Mouse (Mus musculus) cerebellum, adult 9-10 months (tissue): ENCODE data around the gene Eif2b3.

Source experiments
- DNase-seq: peaks from one replicate; pipeline ENCODE4 v3.0.0; 2022

Eif2b3 gene

DNA sequence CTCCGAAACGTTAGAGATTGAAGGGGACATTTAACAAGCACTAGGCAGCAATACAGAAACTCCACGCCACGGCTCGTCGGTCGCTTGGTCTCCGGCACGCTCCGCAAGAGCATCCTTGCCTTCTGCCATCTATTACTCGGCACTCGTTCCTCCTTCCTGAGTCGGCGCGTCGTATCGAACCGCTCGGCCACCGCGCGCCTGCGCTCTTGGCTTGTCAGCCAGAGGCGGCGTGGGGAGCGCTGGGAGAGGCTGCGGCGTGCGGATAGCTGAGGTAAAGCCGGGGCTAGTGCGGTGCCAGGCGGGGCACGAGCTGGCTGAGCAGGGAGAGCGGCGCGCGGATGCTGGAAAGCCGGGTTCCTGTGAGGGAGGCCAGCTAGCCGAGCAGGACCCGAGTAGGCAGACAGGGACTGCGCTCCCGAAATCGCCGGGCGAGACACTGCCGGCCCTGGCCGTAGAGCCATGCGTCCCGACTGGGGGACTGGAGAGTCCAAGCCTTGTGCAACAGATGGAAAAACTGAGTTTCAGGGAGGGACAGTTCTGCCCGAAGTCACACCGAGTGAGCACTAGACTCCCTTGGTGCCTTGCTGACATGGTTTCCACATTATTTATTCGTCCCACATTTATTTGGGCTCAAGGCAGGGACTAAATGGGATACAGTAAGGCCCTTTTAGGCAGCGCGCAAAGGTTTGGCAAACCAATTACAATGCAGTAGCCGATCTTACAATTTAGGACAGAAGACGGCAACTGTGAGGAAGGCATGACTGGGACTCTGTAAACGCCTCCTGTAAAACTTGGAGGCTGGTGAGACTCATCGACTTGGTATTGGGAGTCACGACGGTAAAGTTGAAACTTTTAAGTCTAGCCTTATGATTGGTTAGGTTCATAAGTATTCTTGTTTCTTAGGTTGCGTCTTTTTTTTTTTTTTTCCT is at the start of gene Eif2b3:
Gene Eif2b3 (plus strand): TSS at position 197 of the 929 bp plus-strand sequence.
- DNase-seq, result peak; percentile 91

DNA sequence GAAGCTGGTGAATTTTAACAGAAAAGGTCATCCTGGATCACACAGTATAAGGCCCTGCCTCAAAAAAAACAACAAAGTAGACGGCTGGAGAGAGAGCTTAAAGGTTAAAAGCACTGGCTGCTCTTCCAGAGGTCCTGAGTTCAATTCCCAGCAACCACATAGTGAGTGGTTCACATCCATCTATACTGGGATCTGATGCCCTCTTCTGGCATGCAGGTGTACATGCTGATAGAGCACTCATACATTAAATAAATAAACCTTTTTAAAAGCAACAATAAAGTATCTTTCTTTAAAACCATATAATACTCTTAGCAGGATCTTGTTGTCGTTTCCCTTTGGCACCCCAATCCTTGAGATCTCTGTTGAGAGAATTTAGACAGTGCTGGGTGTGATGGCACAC is 42.7 kb upstream of the Eif2b3 start:
- DNase-seq, result no peak

DNA sequence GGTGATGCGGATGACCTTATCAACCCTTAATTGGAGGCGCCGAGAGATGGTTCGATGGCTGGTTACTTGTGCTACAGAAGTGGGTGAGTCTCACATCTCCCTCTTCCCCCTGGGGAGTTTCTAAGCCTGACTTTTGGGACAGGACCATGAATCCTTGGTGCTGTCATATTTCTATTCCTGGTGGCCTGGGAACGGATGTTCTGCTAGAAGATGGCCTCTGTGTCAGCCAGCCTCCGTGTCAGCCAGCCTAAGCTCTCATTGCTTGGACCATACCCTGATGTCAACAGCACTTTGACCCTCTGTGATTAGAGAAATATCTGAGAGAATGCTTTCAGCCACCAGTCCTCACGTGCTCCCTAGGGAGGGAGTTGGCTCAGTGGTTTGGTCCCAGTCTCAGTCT is 33.5 kb upstream of the Eif2b3 start:
- DNase-seq, result no peak

DNA sequence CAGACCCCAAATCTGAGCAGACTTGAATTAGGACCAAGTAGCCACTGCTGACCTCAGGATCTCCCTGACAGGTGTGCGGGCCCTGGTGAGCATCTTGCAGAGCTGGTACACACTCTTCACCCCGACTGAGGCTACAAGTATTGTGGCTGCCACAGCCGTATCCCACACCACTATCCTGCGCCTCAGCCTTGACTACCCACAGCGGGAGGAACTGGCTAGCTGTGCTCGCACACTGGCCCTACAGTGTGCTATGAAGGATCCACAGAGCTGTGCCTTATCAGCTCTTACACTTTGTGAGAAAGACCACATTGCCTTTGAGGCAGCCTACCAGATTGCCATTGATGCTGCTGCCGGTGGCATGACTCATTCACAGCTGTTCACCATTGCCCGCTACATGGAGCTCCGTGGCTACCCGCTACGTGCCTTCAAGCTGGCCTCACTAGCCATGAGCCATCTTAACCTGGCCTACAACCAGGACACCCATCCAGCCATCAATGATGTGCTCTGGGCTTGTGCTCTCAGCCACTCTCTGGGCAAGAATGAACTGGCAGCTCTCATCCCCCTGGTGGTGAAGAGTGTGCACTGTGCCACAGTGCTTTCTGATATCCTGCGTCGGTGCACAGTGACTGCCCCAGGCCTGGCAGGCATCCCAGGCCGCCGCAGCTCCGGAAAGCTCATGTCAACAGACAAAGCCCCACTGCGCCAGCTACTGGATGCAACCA is 32.6 kb upstream of the Eif2b3 start:
- peak; percentile 87 for DNase-seq

DNA sequence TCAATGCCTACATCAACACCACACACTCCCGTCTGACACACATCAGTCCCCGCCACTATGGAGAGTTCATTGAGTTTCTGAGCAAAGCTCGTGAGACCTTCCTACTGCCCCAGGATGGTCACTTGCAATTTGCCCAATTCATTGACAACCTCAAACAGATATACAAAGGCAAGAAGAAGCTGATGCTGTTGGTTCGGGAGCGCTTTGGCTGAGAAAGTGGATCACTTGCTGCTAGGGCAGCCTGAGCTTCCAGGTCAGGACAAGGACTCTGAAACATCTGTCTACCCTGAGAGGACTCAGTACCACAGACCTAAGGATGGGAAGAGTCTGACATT is 32.1 kb upstream of the Eif2b3 start:
- DNase-seq, result no peak

DNA sequence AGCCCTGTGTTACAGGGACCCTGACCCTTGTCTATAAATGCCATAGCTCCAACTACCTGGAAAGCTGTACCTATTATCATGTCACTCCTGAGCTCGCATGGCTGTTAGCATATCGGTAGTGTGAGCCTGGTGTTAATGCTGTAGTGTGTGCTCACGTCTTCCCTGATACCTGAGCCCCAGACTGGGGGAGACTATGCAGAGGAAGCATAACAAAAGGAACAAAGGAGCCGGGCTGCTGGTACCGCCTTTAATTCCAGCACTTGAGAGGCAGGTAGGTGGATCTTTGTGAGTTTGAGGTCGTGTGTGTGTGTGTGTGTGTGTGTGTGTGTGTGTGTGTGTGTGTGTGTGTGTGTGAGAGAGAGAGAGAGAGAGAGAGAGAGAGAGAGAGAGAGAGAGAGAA is 29.5 kb upstream of the Eif2b3 start:
- no peak for DNase-seq

DNA sequence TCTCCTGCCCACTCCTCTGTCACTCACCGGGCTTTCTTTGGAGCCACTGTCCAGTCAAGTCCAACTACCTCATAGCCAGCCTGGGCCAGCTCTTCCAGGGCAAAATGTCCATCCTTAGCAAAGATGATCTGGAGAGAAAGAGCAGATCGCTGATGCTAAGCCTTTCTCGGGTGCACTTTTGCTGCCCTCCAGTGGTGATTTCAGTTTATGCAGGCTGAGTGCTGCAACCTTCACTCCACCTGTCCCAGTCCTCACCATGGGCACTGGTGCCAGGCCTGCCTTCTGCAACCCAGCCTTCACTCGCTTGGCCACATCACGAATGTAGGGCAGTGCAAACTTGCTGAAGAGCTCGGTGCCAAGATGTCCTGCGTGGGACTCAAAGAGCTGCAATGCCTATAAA is 27.8 kb upstream of the Eif2b3 start:
- DNase-seq, result peak; percentile 93

DNA sequence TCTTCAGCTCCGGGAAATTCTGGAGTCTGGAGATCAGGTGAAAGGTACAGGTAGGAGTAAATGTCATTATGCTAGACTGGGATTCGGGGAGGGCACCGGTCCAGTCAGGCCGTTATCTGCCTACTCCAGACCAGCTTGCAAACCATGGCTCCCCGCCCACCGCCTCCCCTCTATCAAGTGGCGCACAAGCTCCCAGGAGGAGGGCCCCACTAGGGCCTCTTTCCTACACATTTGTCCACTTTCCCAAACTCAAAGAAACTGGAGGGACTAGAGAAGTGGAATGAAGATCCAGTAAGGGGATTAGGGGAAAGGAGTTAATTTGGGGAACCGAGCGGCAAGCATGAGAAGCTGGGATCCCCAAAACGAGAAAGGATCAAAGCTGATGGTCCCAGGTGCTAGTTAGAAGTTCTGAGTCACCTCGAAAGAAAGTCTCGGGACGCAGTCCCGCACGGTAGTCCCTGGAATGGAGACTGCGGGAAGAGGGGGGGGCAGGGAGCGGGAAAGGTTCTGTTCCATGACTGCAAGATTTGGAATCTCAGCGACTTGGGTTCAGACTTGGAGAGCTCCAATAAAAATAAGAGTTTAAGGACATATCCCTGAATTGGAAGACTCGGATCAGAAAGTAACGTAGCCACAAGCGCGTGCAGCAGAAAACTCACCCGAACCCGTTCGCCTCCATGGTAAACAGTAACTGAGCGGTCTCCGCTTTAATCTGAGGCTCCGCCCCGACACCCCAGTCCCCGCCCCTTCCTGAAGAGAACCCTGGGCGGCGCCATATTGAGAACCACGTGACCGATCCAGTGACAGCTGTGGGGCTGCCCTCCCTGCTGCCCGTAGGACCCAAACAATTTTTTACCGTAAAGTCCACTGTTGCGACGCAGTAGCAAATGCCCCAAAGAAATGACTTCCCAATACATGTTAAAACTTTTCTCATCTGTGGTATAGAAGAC is 25.3 kb upstream of the Eif2b3 start, which contains the start of gene Urod:
Gene Urod (minus strand): TSS at position 742 of the 950 bp plus-strand sequence.
- DNase-seq, result peak; percentile 97

DNA sequence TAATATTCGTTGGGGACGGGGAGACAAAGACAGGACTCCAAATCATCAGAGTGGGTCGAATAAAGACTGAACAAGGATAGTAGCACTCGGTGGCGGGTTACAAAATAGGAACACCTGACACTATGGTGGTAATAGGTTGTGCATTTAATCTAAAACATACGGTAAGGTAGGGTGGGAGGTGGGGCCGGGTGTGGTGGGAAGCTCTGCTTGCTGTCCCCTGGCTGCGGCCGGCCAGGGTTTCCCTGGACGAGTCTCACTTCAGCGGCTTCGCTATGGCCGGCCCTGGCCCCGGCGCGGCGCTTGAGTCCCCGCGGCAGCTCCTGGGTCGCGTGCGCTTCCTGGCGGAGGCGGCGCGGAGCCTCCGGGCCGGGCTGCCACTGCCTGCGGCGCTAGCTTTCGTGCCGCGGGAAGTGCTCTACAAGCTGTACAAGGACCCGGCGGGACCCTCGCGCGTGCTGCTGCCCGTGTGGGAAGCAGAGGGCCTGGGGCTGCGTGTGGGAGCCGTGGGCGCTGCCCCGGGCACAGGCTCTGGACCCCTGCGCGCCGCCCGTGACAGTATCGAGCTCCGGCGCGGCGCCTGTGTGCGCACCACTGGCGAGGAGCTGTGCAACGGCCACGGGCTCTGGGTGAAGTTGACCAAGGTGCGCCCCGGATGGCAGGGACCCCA is 23.9 kb upstream of the Eif2b3 start, which contains the start of gene Hectd3:
Gene Hectd3 (plus strand): TSS at position 187 of the 667 bp plus-strand sequence.
- peak; percentile 75 for DNase-seq

DNA sequence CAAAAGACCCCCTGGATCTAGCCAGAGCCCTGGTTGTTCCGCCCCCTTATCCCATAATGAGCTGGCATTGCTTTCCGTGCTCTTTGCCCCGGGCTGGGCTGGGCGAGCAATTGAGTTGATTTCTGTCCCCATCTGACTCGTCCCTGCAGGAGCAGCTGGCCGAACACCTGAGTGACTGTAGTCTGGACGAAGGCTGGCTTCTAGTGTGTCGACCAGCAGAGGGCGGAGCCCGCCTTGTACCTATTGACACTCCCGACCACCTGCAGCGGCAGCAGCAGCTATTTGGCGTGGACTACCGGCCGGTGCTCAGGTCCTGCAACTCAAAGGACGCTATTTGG is 23.4 kb upstream of the Eif2b3 start:
- peak; percentile 76 for DNase-seq

DNA sequence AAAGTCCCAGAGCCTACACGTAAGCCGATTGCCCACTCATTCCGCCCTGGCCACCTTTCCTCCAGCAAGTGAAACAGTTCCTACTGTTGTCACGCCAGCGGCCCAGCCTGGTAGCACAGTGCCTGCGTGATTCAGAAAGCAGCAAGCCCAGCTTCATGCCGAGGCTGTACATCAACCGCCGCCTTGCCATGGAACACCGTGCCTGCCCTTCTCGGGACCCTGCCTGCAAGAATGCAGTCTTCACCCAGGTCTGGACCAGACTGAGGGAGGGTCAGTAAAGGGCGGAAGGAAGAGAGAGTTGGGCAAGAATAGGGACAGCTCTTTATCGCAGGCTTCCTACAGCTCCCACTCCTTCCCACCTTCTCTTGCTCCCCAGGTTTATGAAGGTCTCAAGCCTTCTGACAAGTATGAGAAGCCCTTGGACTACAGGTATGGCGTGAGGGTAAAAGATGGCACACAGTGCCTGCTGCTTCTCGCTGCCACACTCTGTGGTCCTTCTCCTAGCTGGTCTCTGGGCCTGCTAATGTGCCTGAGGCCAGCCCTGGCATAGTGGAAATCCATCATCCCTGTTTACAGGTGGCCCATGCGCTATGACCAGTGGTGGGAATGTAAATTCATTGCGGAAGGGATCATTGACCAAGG is 19.6 kb upstream of the Eif2b3 start:
- DNase-seq, result no peak

DNA sequence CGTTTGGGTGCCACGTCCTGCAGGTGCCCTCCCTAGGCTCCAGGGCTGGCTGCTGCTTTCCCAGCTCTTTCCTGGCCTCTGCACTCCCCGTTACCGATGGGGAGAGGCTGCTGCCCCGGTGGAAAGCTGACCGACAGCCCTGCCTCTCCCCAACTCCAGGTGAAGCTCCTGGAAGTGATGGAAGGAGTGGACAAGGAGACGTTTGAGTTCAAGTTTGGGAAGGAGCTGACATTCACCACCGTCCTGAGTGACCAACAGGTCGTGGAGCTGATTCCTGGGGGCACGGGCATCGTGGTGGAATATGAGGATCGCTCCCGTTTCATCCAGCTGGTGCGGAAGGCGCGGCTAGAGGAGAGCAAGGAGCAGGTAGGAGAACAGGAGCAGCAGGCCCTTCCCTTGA is 17.2 kb upstream of the Eif2b3 start:
- DNase-seq, result no peak

DNA sequence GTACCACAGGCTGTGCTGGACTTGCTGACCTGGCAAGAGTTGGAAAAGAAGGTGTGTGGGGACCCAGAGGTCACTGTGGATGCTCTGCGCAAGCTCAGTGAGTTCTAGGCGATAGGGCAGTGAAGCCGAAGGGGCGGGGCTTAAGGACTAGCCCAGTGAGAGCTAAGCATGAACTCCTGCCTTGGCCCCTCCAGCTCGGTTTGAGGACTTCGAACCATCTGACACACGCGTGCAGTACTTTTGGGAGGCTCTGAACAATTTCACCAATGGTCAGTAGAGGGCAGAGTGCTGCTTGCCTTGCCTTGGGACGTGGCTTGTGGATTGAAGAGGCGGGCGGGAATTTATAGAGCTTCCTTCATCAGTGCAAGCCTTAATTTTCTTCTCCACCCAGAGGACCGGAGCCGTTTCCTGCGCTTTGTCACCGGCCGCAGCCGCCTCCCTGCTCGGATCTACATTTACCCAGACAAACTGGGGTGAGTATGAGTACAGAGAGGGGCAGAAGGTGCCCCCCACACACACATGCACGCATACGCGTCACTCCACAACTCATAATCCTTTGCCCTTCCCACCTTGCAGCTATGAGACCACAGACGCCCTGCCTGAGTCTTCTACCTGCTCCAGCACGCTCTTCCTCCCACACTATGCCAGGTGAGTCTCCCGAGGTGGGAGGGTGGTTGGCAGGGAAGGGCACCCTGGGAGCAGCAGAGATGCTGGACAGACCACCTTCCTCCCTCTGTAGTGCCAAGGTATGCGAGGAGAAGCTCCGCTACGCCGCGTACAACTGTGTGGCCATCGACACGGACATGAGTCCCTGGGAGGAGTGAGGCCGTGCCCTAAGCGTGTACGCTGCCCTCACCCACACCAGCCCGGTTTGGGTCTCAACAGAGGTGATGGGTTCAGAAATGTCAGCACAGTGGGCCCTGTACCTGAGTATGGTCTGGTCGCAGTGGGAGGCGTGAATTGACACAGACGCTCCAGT is 16.4 kb upstream of the Eif2b3 start:
- peak; percentile 73 for DNase-seq

DNA sequence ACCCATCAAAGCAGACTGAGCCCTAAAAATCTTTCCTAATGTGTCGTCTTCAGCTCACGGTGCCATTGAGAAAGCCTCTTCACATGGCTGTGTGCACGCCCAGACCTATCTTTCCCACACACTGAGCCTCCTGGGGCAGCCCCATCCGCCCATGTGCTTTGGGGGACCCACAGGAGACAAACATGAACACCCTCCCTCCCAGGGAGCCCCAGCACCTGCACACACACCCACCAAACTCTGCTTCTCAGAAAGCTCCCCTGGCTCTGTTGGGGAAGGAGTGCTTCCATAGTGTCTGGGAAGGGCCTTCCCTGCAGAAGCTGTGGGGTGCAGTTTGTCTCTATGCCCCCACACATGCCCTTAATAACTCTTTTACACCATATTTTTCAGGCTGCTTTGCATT is 14.6 kb upstream of the Eif2b3 start:
- no peak for DNase-seq

DNA sequence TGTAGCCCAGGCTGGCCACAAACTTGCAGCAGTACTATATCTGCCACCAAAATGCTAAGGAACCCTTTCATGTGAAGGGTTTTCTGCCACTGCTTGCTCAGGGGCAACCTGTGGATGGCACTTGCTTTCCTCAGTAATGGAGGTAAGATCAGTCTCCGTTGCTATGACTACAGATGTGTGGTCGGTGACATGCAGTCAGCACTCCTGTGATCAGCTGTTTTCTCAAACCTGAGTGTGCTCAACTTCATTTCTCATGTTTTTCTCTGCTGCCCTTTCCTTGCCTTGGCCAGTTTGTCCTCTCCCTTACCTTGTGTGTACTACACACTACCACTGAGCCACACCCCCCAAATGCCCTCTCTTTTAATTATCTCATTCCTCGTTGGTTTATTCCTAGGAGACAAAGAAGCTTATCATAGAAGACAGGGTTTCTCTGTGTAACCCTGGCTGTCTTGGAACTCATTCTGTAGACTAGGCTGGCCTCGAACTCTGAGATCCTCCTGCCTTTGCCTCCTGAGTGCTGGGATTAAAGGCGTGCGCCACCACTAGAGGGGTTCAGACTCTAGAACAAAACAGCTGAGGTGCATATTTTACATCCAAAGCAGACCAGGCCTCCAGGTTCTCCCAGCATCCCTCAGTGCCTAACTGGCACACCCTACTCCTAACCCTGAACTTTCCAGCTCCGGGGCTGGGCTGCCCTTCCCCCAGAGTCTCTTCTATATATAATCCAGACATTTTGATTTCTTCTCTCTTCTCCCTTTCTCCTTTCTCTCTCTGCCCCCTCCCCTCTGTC is 13.4 kb upstream of the Eif2b3 start:
- no peak for DNase-seq

DNA sequence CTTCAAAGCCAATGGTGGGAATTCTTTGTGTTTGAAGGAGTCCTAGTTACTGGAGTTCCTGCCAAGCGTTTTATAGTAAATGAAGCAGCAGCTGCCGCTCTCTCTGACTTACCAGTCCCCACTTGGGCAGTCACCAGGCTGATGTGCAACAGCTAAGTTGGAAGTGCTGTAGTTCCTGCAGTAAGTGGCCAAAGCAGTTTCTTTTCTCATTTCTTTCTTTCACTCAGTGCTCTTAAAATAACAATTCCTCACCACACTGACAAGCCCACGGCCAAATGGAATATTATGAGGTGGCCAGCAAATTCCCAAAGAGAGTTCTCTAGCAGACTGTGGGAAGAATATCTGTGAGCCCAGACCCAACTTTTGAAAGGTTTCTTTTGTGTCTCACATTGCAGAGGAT is 12.1 kb upstream of the Eif2b3 start:
- DNase-seq, result no peak

DNA sequence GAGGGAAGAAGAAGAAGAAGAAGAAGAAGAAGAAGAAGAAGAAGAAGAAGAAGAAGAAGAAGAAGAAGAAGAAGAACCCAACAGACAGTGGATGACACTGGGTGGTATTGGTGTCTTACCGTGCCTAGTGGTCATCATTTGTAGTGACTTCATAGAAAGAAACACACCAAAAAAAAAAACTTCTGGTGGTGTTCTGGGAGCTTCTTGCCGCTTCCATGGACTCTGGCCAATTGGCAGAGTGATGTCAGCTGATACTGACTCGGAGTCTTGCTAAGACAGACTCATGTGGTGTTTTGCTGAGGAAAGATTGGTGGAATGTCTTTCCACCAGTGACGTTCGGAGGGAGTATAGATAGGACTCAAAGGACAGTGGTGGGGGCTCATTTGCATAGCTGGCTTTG is 9.0 kb upstream of the Eif2b3 start:
- no peak for DNase-seq

DNA sequence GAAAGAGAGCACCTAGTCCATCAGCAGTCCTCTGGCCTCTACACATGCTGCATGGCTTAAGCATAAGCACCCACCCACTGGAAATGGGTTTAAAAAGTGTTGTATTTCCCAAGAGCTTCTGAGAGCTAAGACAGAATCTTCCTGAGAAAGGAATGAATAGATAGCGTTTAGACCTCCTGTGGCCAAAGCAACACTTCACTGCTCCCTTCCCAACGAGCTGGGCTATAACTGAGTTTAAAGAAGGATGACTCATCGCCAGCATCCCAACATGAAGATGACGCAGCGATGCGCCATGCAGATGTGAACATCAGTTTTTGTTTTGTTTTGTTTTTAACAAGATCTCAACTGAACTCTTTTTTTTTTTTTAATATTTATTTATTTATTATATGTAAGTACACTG is 5.6 kb upstream of the Eif2b3 start:
- DNase-seq, result no peak

DNA sequence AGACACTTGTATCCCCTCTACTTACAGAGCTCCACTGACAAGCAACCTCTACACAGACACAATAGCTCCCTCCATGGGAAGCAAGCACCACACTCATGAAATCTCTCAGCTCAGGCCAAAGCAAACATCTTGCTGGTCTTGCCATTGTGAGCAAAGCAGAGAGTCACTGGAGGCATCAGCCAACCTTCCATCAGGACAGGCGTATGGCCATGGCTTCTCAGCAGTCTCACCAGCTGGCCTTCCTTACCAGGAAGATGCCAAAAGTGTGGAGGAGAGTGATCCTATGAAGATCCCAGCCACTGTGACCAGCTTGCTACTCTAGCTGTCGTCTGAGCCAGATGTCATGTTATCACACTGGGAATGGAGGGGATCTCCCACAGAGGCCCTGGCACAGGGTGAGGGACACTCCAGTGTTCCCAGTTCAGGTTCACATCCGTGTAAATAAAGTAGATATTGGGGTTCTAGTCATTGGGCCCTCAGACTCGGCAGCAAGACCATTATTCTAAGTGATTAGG is 4.2 kb upstream of the Eif2b3 start:
- no peak for DNase-seq

DNA sequence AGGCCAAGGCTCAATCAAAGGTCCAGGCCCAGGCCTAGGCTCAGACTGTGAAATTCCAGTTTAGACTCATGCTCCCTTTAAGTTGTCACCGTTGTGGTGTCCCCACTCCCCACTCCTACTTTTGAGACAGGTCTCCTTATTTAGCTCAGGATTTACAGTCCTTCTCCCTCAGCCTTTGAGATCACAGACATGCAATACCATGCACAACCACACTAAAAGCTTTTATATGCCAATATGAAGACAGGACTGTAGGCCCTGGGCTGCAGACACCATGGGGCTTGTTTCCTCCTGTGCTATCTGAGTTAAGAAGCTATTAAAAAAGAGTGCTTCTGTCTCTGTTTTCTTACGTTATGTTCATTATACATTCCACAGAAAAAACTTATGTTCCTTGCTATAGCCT is 1.5 kb upstream of the Eif2b3 start:
- DNase-seq, result no peak
